24 mouse cellular contexts compared by ENCODE assay signal in the genomic region with DNA sequence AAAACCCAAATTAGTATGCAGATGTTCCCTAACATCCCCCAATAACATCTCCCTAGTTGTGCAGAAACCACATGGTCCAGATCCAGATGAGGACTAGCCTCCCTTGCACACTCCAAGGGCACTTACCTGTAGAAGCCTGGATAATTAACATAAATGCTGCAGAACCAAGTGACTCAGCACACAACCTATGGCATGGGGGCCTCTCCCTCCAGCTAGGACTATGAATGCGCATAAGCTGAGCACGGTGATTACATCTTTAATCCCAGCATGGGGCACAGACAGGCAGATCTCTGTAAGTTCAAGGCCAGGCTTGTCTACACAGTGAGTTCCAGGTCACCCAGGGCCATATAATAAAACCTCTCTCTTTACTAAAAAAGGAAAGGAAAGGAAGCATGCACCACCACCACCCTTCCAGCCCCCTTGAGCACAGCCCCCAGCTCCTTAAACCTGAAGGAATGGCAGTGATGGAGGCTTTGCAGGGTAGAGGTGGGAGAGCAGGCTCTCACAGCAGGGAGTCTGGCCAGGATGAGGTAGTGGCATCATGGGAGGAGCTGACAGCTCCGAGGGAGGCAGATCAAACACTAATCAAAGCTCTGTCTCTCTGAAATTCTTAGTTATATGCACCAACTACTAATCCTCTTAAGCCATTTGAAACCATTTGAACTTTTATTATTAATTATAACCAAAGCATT.
"Had no signal": no experiment of that assay in that cellular context is flagged by ENCODE, and none has a peak within 500 bp of the region (broad histone marks: within the 10 kb centered on the region; RNA-seq: fewer than 3 reads in every experiment).

No protein-coding gene starts in this region.

- H3K9me3 ChIP-seq: heart, embryonic 13.5 days; heart, embryonic 15.5 days; limb, embryonic 10.5 days; limb, embryonic 12.5 days; liver, embryonic 13.5 days; liver, embryonic 15.5 days had no signal

- ATAC-seq: hindbrain, embryonic 16.5 days; inflammation-experienced regulatory T-cells, adult 6 months; intestine, embryonic 16.5 days had no signal

- H3K36me3 ChIP-seq: heart, embryonic 13.5 days; heart, embryonic 15.5 days; limb, embryonic 10.5 days; limb, embryonic 12.5 days; liver, embryonic 13.5 days; liver, embryonic 15.5 days had no signal

- H3K4me3 ChIP-seq: heart, embryonic 13.5 days; heart, embryonic 15.5 days; layer of hippocampus, adult 2 months; limb, embryonic 10.5 days; limb, embryonic 12.5 days; liver, embryonic 13.5 days; liver, embryonic 15.5 days had no signal

- H3K4me2 ChIP-seq: heart, embryonic 11.5 days; heart, embryonic 13.5 days; heart, embryonic 15.5 days; hindbrain, embryonic 14.5 days; limb, embryonic 12.5 days; liver, embryonic 11.5 days; liver, embryonic 13.5 days; liver, embryonic 15.5 days had no signal

- DNase-seq: gastrocnemius, postnatal 25 days; heart, adult 18-20 months; heart, postnatal 14 days; heart, postnatal 36 days; kidney, adult 18-20 months; kidney, adult 8-10 months; kidney, postnatal 10 days; kidney, postnatal 25 days; kidney, postnatal 4 days; layer of hippocampus, postnatal 36 days; liver; liver, embryonic 13.5 days had no signal

- H3K27ac ChIP-seq: heart, embryonic 15.5 days; hindbrain, embryonic 14.5 days; layer of hippocampus, adult 2 months; limb, embryonic 10.5 days; limb, embryonic 12.5 days; liver, embryonic 13.5 days; liver, embryonic 15.5 days had no signal

- H3K27me3 ChIP-seq: heart, embryonic 13.5 days; heart, embryonic 15.5 days; limb, embryonic 12.5 days; liver, embryonic 13.5 days; liver, embryonic 15.5 days had no signal

- H3K9ac ChIP-seq: heart, embryonic 13.5 days; heart, embryonic 15.5 days; hindbrain, embryonic 14.5 days; limb, embryonic 12.5 days; liver, embryonic 13.5 days; liver, embryonic 15.5 days had no signal
